Mouse (Mus musculus): ENCODE measurements around the gene Borcs8. TPM values are rescaled to one million over a fixed set of nuclear protein-coding genes. Genes with fewer than 3 reads are reported as not detected.

The Borcs8 gene
- polyA plus RNA-seq, 1 experiment, result 59.2 TPM

- no peak overlapping the region for H3K27ac ChIP-seq (ENCODE audit: insufficient read depth, low read length)
- no peak overlapping the region for H3K4me3 ChIP-seq (ENCODE audit: insufficient read depth, low read length)
- no peak for TF ChIP-seq CTCF (IDR thresholded peaks at IDR 0.05; ENCODE audit: borderline replicate concordance, insufficient read depth, low read length)
- no peak for TF ChIP-seq POLR2A (IDR thresholded peaks at IDR 0.05; ENCODE audit: low read depth, low read length)
- H3K4me1 ChIP-seq (ENCODE audit: control insufficient read depth, insufficient read depth, low read length), result no peaks in the 10 kb centered on the region
Observed at GRCm38 (mm10) chr8:70194191-70194590, 54.9 kb downstream of the Borcs8 start.

GRCm38 (mm10) chr8:70195762-70196161, 56.5 kb downstream of the Borcs8 start:
- Histone ChIP-seq H3K4me1 (ENCODE audit: control insufficient read depth, insufficient read depth, low read length) (no peaks in the 10 kb centered on the region), H3K4me3 (ENCODE audit: insufficient read depth, low read length) (no peak overlapping the region), H3K27ac (ENCODE audit: insufficient read depth, low read length) (no peak overlapping the region)
- TF ChIP-seq CTCF (IDR thresholded peaks at IDR 0.05; ENCODE audit: borderline replicate concordance, insufficient read depth, low read length) (no peak), POLR2A (IDR thresholded peaks at IDR 0.05; ENCODE audit: low read depth, low read length) (no peak)

Other genes with a start within 250 kb of the Borcs8 start
- 0.39 and 0.50 TPM in 2 replicates for gene Tssk6, start 237.3 kb upstream of the Borcs8 start, polyA plus RNA-seq (2011; ENCODE audit: insufficient read length, low read depth, missing spikeins)
- gene Ndufa13, start 236.9 kb upstream of the Borcs8 start, polyA plus RNA-seq (2011; ENCODE audit: insufficient read length, low read depth, missing spikeins), result 62.9 and 77.5 TPM in 2 replicates
- gene Yjefn3, start 236.8 kb upstream of the Borcs8 start, polyA plus RNA-seq (2011; ENCODE audit: insufficient read length, low read depth, missing spikeins), result not detected in 2 replicates
- gene Gatad2a, start 143.1 kb upstream of the Borcs8 start, polyA plus RNA-seq (2011; ENCODE audit: insufficient read length, low read depth, missing spikeins), result 63.8 and 67.2 TPM in 2 replicates
- 25.8 and 31.6 TPM in 2 replicates for gene Mau2, start 96.8 kb upstream of the Borcs8 start, polyA plus RNA-seq (2011; ENCODE audit: insufficient read length, low read depth, missing spikeins)
- 20.5 and 23.9 TPM in 2 replicates for gene Sugp1, start 96.7 kb upstream of the Borcs8 start, polyA plus RNA-seq (2011; ENCODE audit: insufficient read length, low read depth, missing spikeins)
- 1.0 TPM in 2 replicates for gene Tm6sf2, start 66.6 kb upstream of the Borcs8 start, polyA plus RNA-seq (2011; ENCODE audit: insufficient read length, low read depth, missing spikeins)
- 0.84 and 1.1 TPM in 2 replicates for gene Hapln4, start 56.0 kb upstream of the Borcs8 start, polyA plus RNA-seq (2011; ENCODE audit: insufficient read length, low read depth, missing spikeins)
- gene Ncan, start 18.6 kb upstream of the Borcs8 start, polyA plus RNA-seq (2011; ENCODE audit: insufficient read length, low read depth, missing spikeins), result 0.33 TPM in 1 of 2 replicates, not detected in the other
- 13.4 and 14.4 TPM in 2 replicates for gene Nr2c2ap, start 8.2 kb upstream of the Borcs8 start, polyA plus RNA-seq (2011; ENCODE audit: insufficient read length, low read depth, missing spikeins)
- 7.4 and 10.1 TPM in 2 replicates for gene Rfxank, start 345 bp upstream of the Borcs8 start, polyA plus RNA-seq (2011; ENCODE audit: insufficient read length, low read depth, missing spikeins)
- gene Mef2b, start 212 bp downstream of the Borcs8 start, polyA plus RNA-seq (2011; ENCODE audit: insufficient read length, low read depth, missing spikeins), result not detected in 2 replicates
- 66.2 and 84.2 TPM in 2 replicates for gene Tmem161a, start 32.9 kb downstream of the Borcs8 start, polyA plus RNA-seq (2011; ENCODE audit: insufficient read length, low read depth, missing spikeins)
- gene Slc25a42, start 72.8 kb downstream of the Borcs8 start, polyA plus RNA-seq (2011; ENCODE audit: insufficient read length, low read depth, missing spikeins), result 5.3 and 6.6 TPM in 2 replicates
- 26.4 and 28.9 TPM in 2 replicates for gene Sugp2, start 94.7 kb downstream of the Borcs8 start, polyA plus RNA-seq (2011; ENCODE audit: insufficient read length, low read depth, missing spikeins)
- 11.0 and 14.9 TPM in 2 replicates for gene Armc6, start 95.0 kb downstream of the Borcs8 start, polyA plus RNA-seq (2011; ENCODE audit: insufficient read length, low read depth, missing spikeins)
- gene Homer3, start 143.3 kb downstream of the Borcs8 start, polyA plus RNA-seq (2011; ENCODE audit: insufficient read length, low read depth, missing spikeins), result 42.2 and 54.0 TPM in 2 replicates
- 24.8 and 31.6 TPM in 2 replicates for gene Ddx49, start 163.0 kb downstream of the Borcs8 start, polyA plus RNA-seq (2011; ENCODE audit: insufficient read length, low read depth, missing spikeins)
- gene Cope, start 163.0 kb downstream of the Borcs8 start, polyA plus RNA-seq (2011; ENCODE audit: insufficient read length, low read depth, missing spikeins), result 129 and 132 TPM in 2 replicates
- gene Cers1, start 176.3 kb downstream of the Borcs8 start, polyA plus RNA-seq (2011; ENCODE audit: insufficient read length, low read depth, missing spikeins), result 2.6 and 3.2 TPM in 2 replicates
- gene Gdf1, start 190.3 kb downstream of the Borcs8 start, polyA plus RNA-seq (2011; ENCODE audit: insufficient read length, low read depth, missing spikeins), result not detected in 2 replicates
- gene Upf1, start 213.8 kb downstream of the Borcs8 start, polyA plus RNA-seq (2011; ENCODE audit: insufficient read length, low read depth, missing spikeins), result 25.6 and 25.8 TPM in 2 replicates
- 1.6 and 1.9 TPM in 2 replicates for gene Comp, start 234.1 kb downstream of the Borcs8 start, polyA plus RNA-seq (2011; ENCODE audit: insufficient read length, low read depth, missing spikeins)

All from embryonic fibroblast, embryonic 13.5 days (primary cell).